Mouse (Mus musculus) kidney, embryonic 16.5 days (tissue): ENCODE results near the gene Anks4b. TPM values are rescaled to one million over a fixed set of nuclear protein-coding genes. Genes with fewer than 3 reads are reported as not detected.

Experiments used
- ATAC-seq: fragments of 200-750 bp; cut with Nextera tagmentation; 2 replicates; pipeline ENCODE4 v1.8.0; 2017; ENCODE audit warnings: moderate TSS enrichment; ENCODE audit not compliant: low FRiP score, low TSS enrichment
- H3K27ac ChIP-seq: fragments of 300-500 bp; sonication (generic); 2 replicates; pipeline ENCODE4 v1.5.1; 2014; ENCODE audit warnings: low read length
- H3K27me3 ChIP-seq: fragments of 300-500 bp; sonication (generic); 2 replicates; pipeline ENCODE4 v1.6.1; 2014; ENCODE audit warnings: low read length, control low read depth, mixed read lengths; ENCODE audit not compliant: insufficient read depth
- H3K36me3 ChIP-seq: fragments of 300-500 bp; sonication (generic); 2 replicates; pipeline ENCODE4 v1.6.1; 2014; ENCODE audit warnings: low read length, control low read depth, mixed read lengths; ENCODE audit not compliant: insufficient read depth
- H3K4me1 ChIP-seq: fragments of 300-500 bp; sonication (generic); 2 replicates; pipeline ENCODE4 v1.6.1; 2014; ENCODE audit warnings: low read length, control low read depth, mixed read lengths; ENCODE audit not compliant: insufficient read depth
- H3K4me2 ChIP-seq: fragments of 300-500 bp; sonication (generic); replicated peaks from 2 replicates; pipeline ENCODE4 v1.6.1; 2014; ENCODE audit warnings: low read depth, low read length
- H3K4me3 ChIP-seq: fragments of 300-500 bp; sonication (generic); 2 replicates; pipeline ENCODE4 v1.5.1; 2014; ENCODE audit warnings: mild to moderate bottlenecking, low read length
- H3K9ac ChIP-seq: fragments of 300-500 bp; sonication (generic); replicated peaks from 2 replicates; pipeline ENCODE4 v1.6.1; 2014; ENCODE audit warnings: low read length
- H3K9me3 ChIP-seq: fragments of 300-500 bp; sonication (generic); 2 replicates; pipeline ENCODE4 v1.6.1; 2016; ENCODE audit warnings: low read length, control low read depth
- WGBS: fragments of 180-500 bp; shearing (Covaris S2); extraction: QIAGEN DNeasy Blood & Tissue Kit; methylation state at CpG from one replicate; pipeline ENCODE4 v1.1.7; 2014; 5-methylcytosine and 5-hydroxymethylcytosine counted together
- polyA plus RNA-seq: library from polyadenylated mRNA; unstranded; fragments of >200 nt; fragmentation: Nextera tagmentation; extraction: Ambion mirVana; gene quantifications from 2 replicates; pipeline ENCODE4 v1.2.1, GENCODE M21; 2015

Gene Anks4b
- polyA plus RNA-seq, 1 experiment from 2014 or later, result 3.5 TPM

DNA sequence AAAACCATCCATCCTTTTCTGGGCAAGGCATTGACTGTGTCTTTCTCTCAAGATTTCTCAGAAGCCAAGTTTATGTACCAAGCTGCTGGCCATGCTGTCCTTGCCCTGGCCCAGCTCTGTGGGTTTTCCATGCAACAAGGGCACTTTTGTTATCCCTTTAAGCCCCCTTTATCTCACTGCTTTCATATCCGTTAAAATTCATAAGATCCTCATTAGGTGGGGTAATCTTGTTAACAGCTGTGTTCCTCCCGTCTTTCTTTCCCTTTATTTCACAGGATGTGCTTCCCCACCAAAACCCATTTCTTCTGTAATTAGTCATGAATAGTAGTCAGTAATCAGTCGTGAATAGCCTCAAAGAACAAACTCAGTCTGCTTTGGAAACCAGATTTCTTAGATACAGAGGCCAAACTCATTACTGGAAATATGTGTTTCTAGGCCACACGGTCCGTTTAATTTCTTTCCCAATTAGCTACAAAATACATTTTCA is 16.0 kb upstream of the Anks4b start:
- H3K4me3 ChIP-seq, result no peak overlapping the region
- WGBS, result 55% methylated on average over 5 of the region's 5 CpGs
- H3K27ac ChIP-seq, result no peak overlapping the region
- H3K9ac ChIP-seq, result no peak overlapping the region
- H3K27me3 ChIP-seq, result no peaks in the 10 kb centered on the region
- no peaks in the 10 kb centered on the region for H3K9me3 ChIP-seq
- H3K36me3 ChIP-seq, result no peaks in the 10 kb centered on the region
- no peak overlapping the region for H3K4me2 ChIP-seq
- 0 out of 2 replicates have a peak, but pooled peaks cover 3% of the 10 kb centered on the region for H3K4me1 ChIP-seq
- no peak for ATAC-seq

DNA sequence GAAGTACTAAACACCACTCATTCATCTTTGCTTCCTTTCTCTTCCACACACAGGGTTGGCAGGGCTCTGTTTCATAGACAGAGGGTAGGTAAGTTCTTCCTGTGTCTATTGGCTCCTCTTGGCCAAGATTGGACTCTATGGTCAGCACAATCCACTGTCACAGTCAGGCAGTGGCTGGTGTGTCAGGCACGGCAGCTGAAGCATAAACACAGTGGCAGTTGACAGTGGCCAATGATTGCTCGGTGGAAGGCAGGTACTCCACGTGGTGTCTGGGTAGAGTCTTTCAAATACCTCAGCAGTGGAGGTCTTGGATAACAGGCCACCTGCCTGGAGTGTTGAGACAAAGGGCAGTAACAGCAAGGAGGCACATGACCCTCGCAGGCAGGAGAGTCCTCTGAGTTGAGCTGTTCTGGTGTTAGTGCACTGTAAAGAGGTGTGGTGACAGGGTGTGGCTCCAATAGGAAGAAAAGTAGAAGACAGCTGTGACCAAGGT is 15.5 kb upstream of the Anks4b start:
- H3K27me3 ChIP-seq, result no peaks in the 10 kb centered on the region
- no peak overlapping the region for H3K27ac ChIP-seq
- ATAC-seq, result no peak
- H3K9ac ChIP-seq, result no peak overlapping the region
- 47% methylated on average over 4 of the region's 4 CpGs for WGBS
- H3K4me3 ChIP-seq, result no peak overlapping the region
- 0 out of 2 replicates have a peak, but pooled peaks cover 3% of the 10 kb centered on the region for H3K4me1 ChIP-seq
- H3K9me3 ChIP-seq, result no peaks in the 10 kb centered on the region
- H3K36me3 ChIP-seq, result no peaks in the 10 kb centered on the region
- H3K4me2 ChIP-seq, result no peak overlapping the region

DNA sequence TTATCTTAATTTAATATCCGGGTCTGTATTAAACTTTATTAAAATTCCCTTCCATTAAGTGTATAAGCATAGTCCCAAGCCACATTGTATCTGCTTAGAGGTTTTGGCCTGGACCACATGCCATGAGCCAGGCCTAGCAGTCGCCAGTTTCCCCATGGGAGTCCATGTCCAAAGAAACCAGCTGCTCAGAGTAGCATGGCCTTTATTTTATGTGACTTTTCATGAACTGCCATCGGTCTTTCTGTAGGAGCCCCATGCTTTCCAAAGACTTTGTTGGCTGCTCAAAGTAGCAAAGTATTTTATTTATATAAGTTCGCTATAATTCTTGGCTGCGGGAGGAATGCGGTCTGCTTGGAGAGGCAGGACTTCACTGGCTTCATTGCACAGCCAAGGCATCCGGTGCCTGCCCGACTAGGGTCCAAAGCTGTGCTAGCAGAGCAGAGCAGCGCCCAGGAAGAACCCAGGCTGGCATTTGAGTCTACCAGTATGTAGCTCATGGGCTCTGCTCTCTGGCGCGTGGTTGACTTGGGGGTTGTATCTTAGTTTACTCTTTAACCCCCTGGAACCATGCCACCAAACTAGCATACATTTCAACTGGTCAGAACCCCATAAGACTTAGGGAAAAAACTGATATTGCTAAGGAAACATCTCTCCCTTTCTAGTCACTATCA is 9.9 kb upstream of the Anks4b start:
- 85% methylated on average over 11 of the region's 11 CpGs for WGBS
- Histone ChIP-seq H3K9me3 (no peaks in the 10 kb centered on the region), H3K36me3 (no peaks in the 10 kb centered on the region), H3K4me2 (no peak overlapping the region), H3K27ac (no peak overlapping the region), H3K4me1 (no peaks in the 10 kb centered on the region), H3K9ac (no peak overlapping the region), H3K27me3 (no peaks in the 10 kb centered on the region), H3K4me3 (no peak overlapping the region)
- ATAC-seq, result 0 out of 2 replicates have a peak, but pooled peaks have one; percentile 46

DNA sequence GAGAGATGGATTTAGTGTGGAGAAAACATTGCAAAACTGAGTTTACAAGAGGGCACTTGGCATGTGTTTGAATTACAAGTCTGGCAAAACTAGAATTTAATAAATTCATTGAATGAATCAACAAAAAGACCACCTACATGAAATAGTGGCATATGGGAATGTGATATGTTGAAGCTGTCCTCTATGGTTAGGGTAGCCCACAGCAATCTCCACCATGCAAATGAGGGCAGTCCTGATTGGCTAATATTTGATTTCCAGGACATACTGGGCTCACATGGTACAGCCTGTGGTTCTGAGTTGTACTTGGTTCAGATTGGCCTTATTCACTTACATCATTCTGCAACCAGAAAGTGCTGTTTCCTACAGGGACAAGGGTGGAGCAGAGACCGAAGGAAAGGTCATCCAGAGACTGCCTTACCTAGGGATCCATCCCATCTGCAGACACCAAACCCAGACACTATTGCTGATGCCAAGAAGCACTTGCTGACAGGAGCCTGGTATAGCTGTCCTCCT is 1.4 kb upstream of the Anks4b start:
- H3K27ac ChIP-seq, result no peak overlapping the region
- no peak for ATAC-seq
- H3K4me3 ChIP-seq, result no peak overlapping the region
- H3K4me2 ChIP-seq, result no peak overlapping the region
- H3K36me3 ChIP-seq, result no peaks in the 10 kb centered on the region
- no peaks in the 10 kb centered on the region for H3K27me3 ChIP-seq
- WGBS, result 86% methylated on average over 1 of the region's 1 CpGs
- no peak overlapping the region for H3K9ac ChIP-seq
- H3K4me1 ChIP-seq, result no peaks in the 10 kb centered on the region
- no peaks in the 10 kb centered on the region for H3K9me3 ChIP-seq

DNA sequence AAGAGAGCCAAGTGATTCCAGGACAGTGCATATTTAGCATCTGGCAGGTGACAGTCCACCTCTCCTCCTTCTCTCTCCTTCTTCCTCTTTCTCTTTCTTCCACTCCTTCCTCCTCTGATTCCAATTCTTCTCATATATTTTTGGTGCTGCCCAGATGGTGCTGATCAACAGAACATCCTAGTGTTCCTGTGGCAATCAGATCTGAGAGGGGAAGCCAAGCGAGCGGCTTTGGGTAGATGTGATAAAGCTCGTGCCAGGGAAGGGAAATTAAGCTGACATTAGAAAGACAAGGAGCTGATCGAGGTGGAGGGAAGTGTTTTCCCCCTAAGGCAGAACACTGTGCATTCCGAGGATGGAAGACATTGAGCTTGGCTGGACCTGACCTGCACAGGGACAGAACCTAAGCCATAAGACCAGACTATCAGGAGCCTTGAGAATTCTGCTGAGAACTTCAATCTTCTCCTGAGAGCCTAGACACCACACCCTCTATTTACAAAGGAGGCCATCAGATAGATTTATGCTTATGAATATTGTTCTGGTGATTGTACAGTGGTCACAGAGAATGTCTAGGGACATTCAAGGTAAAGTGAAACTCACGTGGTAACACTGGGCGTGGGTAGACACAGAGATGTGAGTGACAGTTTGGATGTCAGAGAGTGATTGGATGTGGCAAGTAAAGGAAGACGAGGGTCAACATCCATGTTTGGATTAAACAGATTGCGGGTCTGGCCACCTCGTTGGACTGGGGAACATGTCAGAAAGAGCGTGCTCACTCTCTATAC is 1.3 kb downstream of the Anks4b start:
- H3K9me3 ChIP-seq, result no peaks in the 10 kb centered on the region
- WGBS, result 69% methylated on average over 11 of the region's 11 CpGs
- H3K27me3 ChIP-seq, result no peaks in the 10 kb centered on the region
- H3K4me3 ChIP-seq, result peak overlapping the region; percentile 21
- no peaks in the 10 kb centered on the region for H3K4me1 ChIP-seq
- no peak overlapping the region for H3K27ac ChIP-seq
- ATAC-seq, result no peak
- H3K4me2 ChIP-seq, result peak overlapping the region; percentile 16; the same call in 1 of the 2 replicates
- H3K9ac ChIP-seq, result no peak overlapping the region
- H3K36me3 ChIP-seq, result no peaks in the 10 kb centered on the region

DNA sequence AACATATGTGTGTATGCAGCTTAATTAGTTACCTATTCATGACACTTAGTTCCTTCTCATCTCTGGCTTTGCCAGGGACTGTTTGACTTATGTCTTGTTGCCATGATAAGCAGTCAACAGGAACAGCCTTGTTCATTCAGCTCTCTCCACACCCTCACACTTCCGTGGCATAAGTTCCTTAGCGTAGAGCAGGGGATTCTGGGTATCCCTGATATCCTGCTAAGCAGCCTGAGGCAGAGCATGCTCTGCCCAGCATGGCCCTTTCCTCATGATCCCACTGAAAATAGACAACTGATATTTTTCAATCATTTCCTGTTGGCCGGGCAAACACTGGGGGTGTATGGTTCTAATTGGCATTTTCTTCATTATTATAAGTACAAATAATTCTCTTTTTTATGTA is 4.0 kb downstream of the Anks4b start:
- no peaks in the 10 kb centered on the region for H3K27me3 ChIP-seq
- no peak overlapping the region for H3K4me2 ChIP-seq
- H3K36me3 ChIP-seq, result no peaks in the 10 kb centered on the region
- no peaks in the 10 kb centered on the region for H3K9me3 ChIP-seq
- H3K4me1 ChIP-seq, result no peaks in the 10 kb centered on the region
- 76% methylated on average over 3 of the region's 3 CpGs for WGBS
- no peak overlapping the region for H3K4me3 ChIP-seq
- no peak for ATAC-seq
- H3K27ac ChIP-seq, result no peak overlapping the region
- no peak overlapping the region for H3K9ac ChIP-seq

DNA sequence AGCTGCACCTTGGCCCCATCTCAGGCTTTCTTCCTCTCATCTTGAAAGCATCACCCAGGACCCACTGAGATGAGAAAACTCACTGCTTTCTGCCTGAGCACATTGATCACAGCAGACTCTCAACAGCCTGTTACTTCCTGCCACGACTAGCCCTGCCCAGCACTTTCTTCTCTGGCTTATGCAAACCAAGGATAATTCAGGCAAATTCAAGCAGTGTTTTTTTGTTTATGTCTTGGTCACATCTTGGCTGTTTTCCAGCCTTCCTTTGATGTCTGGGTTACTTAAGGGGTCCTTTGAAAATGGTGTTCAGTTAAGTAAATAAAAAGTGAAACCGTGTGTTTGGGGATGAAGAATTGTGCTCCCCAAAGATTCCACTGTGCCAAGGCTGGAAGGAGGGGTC is 5.3 kb downstream of the Anks4b start:
- Histone ChIP-seq H3K9ac (no peak overlapping the region), H3K27ac (no peak overlapping the region), H3K4me2 (no peak overlapping the region), H3K36me3 (no peaks in the 10 kb centered on the region), H3K9me3 (no peaks in the 10 kb centered on the region), H3K4me1 (no peaks in the 10 kb centered on the region), H3K27me3 (no peaks in the 10 kb centered on the region), H3K4me3 (no peak overlapping the region)
- WGBS, result 13% methylated on average over 2 of the region's 2 CpGs
- no peak for ATAC-seq

DNA sequence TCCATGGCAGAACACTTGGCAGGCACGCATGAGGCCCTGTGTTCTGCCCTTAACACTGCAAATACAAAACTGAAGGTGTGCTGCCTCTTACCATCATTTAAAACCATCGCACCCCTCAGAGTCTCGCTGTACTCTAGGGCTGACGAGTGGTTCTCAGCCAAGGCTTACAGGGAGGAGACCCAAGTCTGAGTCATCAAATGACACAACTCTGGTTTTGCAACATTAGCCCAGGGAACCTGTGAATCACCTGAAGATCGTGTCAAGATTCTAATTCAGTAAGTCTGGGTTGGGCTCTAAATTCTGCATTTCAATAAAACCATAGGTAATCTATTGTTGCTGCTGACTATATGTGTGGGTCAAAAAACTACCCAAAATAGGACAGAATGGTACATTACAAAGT is 6.9 kb downstream of the Anks4b start:
- Histone ChIP-seq H3K27me3 (no peaks in the 10 kb centered on the region), H3K4me3 (no peak overlapping the region), H3K9ac (no peak overlapping the region), H3K27ac (no peak overlapping the region), H3K9me3 (no peaks in the 10 kb centered on the region), H3K4me2 (no peak overlapping the region), H3K4me1 (no peaks in the 10 kb centered on the region), H3K36me3 (no peaks in the 10 kb centered on the region)
- no peak for ATAC-seq
- WGBS, result 85% methylated on average over 5 of the region's 5 CpGs

DNA sequence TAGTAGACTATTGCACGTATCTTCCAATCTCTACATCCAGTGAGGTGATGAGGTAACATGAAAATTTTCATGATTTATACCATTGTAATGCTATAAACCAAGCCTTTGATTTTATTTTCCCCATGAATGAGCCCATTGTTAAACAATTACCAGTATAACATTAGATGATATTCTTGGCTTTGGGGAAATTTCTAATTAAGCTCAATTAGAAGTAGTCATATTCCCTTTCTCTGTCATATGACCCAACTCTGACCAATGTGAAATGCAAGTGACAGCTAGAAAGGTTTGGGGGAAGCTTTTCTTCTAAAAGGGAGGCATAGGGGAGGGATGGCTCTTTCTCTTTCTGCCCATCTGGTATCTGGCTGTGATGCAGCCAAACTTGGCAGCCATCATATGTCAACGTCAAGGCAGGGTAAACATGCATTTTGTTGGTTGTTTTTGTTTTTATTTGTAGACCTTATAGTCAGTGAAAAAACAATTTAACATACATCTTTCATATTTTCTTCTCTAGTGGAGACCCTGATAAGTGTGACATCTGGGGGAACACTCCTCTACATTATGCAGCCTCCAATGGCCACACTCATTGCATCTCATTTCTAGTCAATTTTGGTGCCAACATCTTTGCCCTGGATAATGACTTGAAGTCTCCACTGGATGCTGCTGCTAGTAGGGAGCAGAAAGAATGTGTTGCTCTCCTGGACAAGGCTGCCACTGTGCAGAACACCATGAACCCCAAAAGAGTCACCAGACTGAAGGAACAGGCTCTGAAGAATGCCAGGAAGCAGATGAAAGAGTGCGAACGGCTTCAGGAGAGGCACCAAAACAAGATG is 8.0 kb downstream of the Anks4b start:
- Histone ChIP-seq H3K4me2 (no peak overlapping the region), H3K36me3 (no peaks in the 10 kb centered on the region), H3K27ac (no peak overlapping the region), H3K4me3 (no peak overlapping the region), H3K9me3 (no peaks in the 10 kb centered on the region), H3K9ac (no peak overlapping the region), H3K27me3 (no peaks in the 10 kb centered on the region), H3K4me1 (no peaks in the 10 kb centered on the region)
- 91% methylated on average over 4 of the region's 4 CpGs for WGBS
- no peak for ATAC-seq
